Mouse (Mus musculus): ENCODE measurements around the gene Mitd1.

DNA sequence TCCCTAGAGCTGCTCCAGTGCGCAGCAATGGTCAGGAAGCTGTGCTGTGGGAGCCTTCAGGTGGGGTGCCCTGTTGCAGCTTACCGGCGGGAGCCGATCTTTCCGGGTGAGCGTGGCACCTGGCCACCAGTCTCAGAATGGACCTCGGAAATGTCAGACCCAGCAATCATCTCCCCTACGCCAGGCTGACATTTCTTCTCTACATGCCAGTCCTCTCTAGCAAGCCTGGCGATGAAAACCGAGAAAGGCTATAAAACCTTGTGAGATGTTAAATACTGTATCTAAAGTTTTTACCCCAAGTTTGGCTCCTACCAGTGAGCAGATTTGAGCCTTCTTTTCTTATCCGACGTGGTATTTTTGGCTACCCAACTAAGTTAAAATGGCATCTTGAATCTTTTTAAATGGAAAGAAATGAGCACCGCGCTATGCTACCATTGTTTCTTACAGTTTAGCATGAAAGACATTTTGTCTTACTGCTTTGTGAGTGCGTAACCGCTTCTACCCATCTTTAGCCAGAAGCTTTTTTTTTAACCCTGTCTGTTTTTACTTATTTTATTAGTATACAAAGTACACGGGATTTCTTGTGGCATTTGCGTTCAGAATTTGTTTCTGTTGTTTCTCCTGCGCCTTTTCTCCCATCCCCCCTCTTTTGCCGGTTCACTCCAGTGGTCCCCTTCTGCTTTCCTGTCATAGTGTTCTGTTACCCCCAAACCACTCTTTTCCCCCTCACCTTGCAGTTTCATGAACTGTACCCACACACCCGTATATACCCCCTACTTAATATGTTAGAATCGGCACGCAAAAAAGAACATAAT is 24.6 kb downstream of the Mitd1 start:
- peak in 1 of 2 experiments; percentile 70; a peak in 2 of 4 replicates for TF ChIP-seq POLR2A (IDR thresholded peaks at IDR 0.05; ENCODE audit: control insufficient read depth in 1 of 2, insufficient read depth in 1 of 2, low read depth in 1 of 2, low read length in 2 of 2, poor library complexity in 1 of 2)
- TF ChIP-seq NELFE (IDR thresholded peaks at IDR 0.05; ENCODE audit: low read depth, low read length) = no peak; the same call in 1 of the 2 replicates
- TF ChIP-seq CTCF (IDR thresholded peaks at IDR 0.05 in 2 of 3, conservative IDR thresholded peaks at IDR 0.05 in 1 of 3; ENCODE audit: control insufficient read depth in 1 of 3, insufficient read depth in 1 of 3, low read depth in 2 of 3, low read length in 3 of 3, poor library complexity in 1 of 3, severe bottlenecking in 1 of 3) = no peak
- no peak for TF ChIP-seq POLR2AphosphoS2 (IDR thresholded peaks at IDR 0.05; ENCODE audit: low read length)
- TF ChIP-seq USF1 (IDR thresholded peaks at IDR 0.05; ENCODE audit: low read depth, low read length) = no peak
- TF ChIP-seq MYC (IDR thresholded peaks at IDR 0.05; ENCODE audit: low read depth, low read length) = peak; percentile 59; the same call in 1 of the 2 replicates
- TF ChIP-seq SMC3 (IDR thresholded peaks at IDR 0.05; ENCODE audit: low read depth, low read length) = no peak
- no peak for TF ChIP-seq MAZ (IDR thresholded peaks at IDR 0.05; ENCODE audit: low read depth, low read length)
- no peak for TF ChIP-seq USF2 (IDR thresholded peaks at IDR 0.05; ENCODE audit: borderline replicate concordance in 1 of 2, insufficient read depth in 1 of 2, low read depth in 1 of 2, low read length in 2 of 2)

Data from MEL (cell line).